Mouse (Mus musculus) bone marrow macrophage, adult 2 months (primary cell): ENCODE data around the gene Nptn. TPM values are rescaled to one million over a fixed set of nuclear protein-coding genes. Genes with fewer than 3 reads are reported as not detected.
"Not testable (repeated sequence)": the region's sequence is repeated elsewhere in the genome, so short reads cannot be mapped to it uniquely, and the experiment has no call there.

Source experiments
- H3K27ac ChIP-seq: 2 replicates; pipeline ENCODE4 v1.5.1; 2012; ENCODE audit warnings: low read depth, low read length; ENCODE audit not compliant: insufficient read depth
- H3K4me1 ChIP-seq: 2 replicates; pipeline ENCODE4 v1.6.1; 2012; ENCODE audit warnings: low read length; ENCODE audit not compliant: control insufficient read depth, insufficient read depth
- H3K4me3 ChIP-seq: 2 replicates; pipeline ENCODE4 v1.5.1; 2012; ENCODE audit warnings: mild to moderate bottlenecking, low read length, moderate library complexity; ENCODE audit not compliant: insufficient read depth
- CTCF ChIP-seq: IDR thresholded peaks from 2 replicates; pipeline ENCODE4 v1.5.1; 2012; ENCODE audit warnings: low read depth, mild to moderate bottlenecking, low read length, moderate library complexity
- POLR2A ChIP-seq: IDR thresholded peaks from 2 replicates; pipeline ENCODE4 v1.6.1; 2012; ENCODE audit warnings: mild to moderate bottlenecking, low read depth, low read length, borderline replicate concordance
- polyA plus RNA-seq: library from polyadenylated mRNA; stranded (reverse); fragments of >200 nt; gene quantifications from 2 replicates; pipeline ENCODE4 v1.2.4, GENCODE M21; 2012; ENCODE audit not compliant: missing spikeins, insufficient read depth, insufficient read length

Nptn gene
- polyA plus RNA-seq, 1 experiment = 570 TPM

DNA sequence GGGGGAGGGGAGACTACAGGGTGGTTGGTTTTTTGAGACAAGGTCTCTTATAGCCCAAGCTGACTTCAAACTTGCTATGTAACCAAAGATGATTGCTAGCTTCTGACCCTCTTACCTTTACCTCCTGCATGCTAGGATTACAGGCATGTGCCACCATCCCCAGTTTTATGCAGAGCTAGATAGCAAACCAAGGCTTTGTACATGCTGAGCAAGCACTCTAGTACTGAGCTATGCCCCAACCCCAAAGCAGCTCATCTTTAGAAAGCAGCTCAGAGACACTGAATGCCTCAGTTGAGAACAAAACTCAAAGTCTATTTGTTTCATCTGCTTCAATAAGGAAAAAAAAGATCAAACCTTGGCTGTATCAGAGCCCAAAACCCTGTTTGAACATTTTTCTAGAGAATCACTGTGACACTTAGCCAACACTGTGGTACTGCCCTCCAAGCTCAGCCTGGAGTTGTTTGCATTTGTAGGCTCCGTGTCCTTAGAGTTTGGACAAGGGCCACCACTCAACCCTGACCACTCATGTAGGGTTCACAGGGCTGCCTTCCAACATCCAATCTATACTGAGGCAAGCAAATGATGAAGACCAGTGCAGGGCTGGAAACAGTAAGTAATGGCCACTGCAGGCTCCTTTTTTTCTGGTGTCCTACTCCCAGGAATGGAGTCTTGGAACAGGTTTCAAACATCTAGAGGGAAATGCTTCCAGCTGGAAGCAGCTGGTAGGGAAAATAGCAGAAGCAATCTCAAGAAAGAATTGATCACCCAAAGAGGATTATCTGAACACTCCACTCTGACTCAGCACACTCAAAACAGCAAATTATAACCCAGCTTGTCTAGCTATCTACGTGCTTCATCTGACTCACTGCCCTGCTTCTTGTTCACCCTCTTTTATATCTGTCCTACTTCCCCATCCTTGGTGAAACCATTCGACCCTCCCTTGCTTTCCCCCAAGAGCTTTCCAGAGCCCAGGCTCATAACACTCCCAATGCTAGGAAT is 24.3 kb upstream of the Nptn start:
- H3K4me1 ChIP-seq = peaks cover 53% of the 10 kb centered on the region

DNA sequence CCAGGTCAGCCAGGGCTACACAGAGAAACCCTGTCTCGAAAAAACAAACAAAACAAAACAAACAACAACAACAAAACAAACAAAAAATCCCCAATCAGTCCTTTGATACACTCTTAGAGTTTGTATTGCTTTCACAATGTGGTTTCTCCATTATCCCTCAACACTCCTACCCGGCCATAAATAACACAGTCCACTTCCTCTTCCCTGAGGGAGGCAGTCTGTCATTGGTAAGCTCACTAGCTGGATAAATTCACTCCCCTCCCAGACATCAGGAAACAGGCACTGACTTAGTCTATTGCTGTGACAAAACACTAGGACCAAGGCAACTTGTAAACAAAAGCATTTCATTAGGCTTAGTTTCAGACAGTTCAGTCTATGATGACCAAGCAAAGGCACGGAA is 21.8 kb upstream of the Nptn start:
- Histone ChIP-seq H3K27ac (peak overlapping the region; percentile 42), H3K4me3 (no peak overlapping the region), H3K4me1 (peaks cover 38% of the 10 kb centered on the region)
- TF ChIP-seq CTCF (no peak), POLR2A (no peak)

More for the DNA sequence above, 24.3 kb upstream of the Nptn start:
- H3K4me3 ChIP-seq = no peak overlapping the region
- TF ChIP-seq CTCF = no peak
- TF ChIP-seq POLR2A = no peak
- H3K27ac ChIP-seq = no peak overlapping the region; the same call in 1 of the 2 replicates

- not testable (repeated sequence) for H3K27ac ChIP-seq, H3K4me1 ChIP-seq, H3K4me3 ChIP-seq
Measured at GRCm38 (mm10) chr9:58565945-58566344, 16.1 kb upstream of the Nptn start.

DNA sequence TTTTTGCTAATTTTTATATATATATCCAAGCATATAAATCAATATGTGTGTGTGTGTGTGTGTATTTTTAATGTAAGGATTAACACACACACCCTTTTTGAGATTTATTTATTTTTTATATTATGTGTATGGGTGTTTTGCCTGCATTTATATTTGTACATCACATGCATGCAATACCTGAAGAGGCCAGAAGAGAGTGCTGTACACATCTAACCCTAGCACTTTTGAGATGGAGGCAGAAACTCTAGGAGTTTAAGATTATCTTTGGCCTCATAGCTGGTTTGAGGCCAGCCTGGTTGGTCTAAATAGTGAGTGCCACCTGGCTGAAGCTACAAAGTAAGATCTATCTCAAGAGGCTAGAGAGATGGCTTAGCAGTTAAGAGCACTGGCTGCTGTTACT is 14.4 kb upstream of the Nptn start:
- peaks cover 7% of the 10 kb centered on the region; the same call in 1 of the 2 replicates for H3K4me1 ChIP-seq
- H3K4me3 ChIP-seq = no peak overlapping the region
- H3K27ac ChIP-seq = no peak overlapping the region
- TF ChIP-seq CTCF (no peak), POLR2A (no peak)

- no peak overlapping the region for H3K27ac ChIP-seq
- H3K4me3 ChIP-seq = no peak overlapping the region
- no peak for TF ChIP-seq POLR2A
- no peak for TF ChIP-seq CTCF
- peaks cover 7% of the 10 kb centered on the region; the same call in 1 of the 2 replicates for H3K4me1 ChIP-seq
Measured at GRCm38 (mm10) chr9:58571001-58571400, 11.0 kb upstream of the Nptn start.

GRCm38 (mm10) chr9:58578669-58579068 is 3.4 kb upstream of the Nptn start:
- peaks cover 11% of the 10 kb centered on the region for H3K4me1 ChIP-seq
- no peak overlapping the region for H3K4me3 ChIP-seq
- TF ChIP-seq POLR2A = no peak
- peak; percentile 88 for TF ChIP-seq CTCF
- H3K27ac ChIP-seq = no peak overlapping the region

DNA sequence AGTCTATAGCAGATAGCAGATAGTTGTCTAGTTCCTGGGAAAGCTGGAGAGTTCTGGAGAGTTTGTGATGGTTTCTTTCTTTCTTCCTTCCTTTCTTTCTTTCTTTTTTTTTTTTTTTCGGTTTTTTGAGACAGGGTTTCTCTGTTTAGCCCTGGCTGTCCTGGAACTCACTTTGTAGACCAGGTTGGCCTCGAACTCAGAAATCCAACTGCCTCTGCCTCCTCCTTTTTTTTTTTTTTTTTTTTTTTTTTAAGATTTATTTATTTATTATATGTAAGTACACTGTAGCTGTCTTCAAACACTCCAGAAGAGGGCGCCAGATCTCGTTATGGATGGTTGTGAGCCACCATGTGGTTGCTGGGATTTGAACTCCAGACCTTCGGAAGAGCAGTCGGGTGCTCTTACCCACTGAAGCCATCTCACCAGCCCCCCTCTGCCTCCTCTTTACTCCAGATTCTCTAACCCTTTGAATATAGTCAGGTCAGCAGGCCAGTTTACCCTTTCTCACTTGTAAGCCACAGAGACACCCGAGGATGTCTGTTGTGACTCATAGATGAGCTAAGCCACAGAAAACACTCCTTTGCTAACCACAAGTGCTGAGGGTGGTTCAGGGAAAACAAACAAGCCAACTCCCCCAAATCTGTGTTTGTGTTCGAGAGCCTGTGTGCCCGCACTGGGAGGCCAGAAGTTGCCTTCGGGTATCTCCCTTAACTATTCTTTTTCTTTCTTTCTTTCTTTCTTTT is 1.4 kb upstream of the Nptn start:
- peaks cover 14% of the 10 kb centered on the region for H3K4me1 ChIP-seq
- peak overlapping the region; percentile 89 for H3K27ac ChIP-seq
- not testable (repeated sequence) for H3K4me3 ChIP-seq
- peak; percentile 20; the same call in 1 of the 2 replicates for TF ChIP-seq CTCF

DNA sequence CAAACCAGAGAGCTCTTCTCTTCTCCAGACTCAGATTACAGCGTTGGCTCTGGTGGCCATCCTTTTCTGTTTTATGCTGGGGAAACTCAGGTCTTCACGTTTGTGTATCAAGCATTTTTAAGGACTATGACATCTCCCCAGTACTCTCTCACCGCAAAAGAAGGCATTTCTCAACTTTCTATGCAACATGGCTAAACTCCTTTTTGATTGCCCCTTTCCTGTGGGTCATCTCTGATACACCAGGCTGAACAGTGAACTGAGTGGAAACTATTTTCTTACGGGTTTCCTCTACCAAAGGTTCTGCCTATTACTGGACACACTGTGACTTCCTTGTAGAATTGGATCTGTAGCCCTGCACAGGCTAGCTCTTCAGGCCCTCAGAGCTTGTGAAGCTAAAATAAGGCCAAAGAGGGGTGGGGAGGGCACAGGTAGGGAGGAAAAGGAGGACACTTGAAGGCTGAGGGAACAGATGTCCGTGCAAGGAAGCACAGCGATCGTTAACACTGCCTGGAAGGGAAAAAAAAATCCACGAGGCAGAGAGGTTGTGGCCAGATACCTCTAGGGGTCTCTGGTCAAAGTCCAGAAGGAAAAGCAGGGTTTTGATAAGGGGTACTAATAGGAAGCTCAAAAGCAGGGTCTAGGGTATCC is 633 bp upstream of the Nptn start:
- peaks cover 17% of the 10 kb centered on the region for H3K4me1 ChIP-seq
- H3K27ac ChIP-seq = peak overlapping the region; percentile 89
- no peak for TF ChIP-seq POLR2A
- TF ChIP-seq CTCF = no peak
- H3K4me3 ChIP-seq = peak overlapping the region; percentile 49

- peak overlapping the region; percentile 86 for H3K4me3 ChIP-seq
- H3K27ac ChIP-seq = peak overlapping the region; percentile 68
- H3K4me1 ChIP-seq = peaks cover 26% of the 10 kb centered on the region
- no peak for TF ChIP-seq POLR2A
- no peak for TF ChIP-seq CTCF
Measured at GRCm38 (mm10) chr9:58582581-58583266, 684 bp downstream of the Nptn start.
